Mouse (Mus musculus): Measurements from ENCODE around the gene Ms4a6d.

GRCm38 (mm10) chr19:11589205-11589604, 15.4 kb downstream of the Ms4a6d start:
- TF ChIP-seq POLR2A (IDR thresholded peaks at IDR 0.05; ENCODE audit: extremely low read depth, insufficient read depth, low read length), result no peak
- no peak for TF ChIP-seq CTCF (IDR thresholded peaks at IDR 0.05; ENCODE audit: extremely low read depth, insufficient read depth, low read length)
